Mouse (Mus musculus): Measurements from ENCODE around the gene Timm23.

DNA sequence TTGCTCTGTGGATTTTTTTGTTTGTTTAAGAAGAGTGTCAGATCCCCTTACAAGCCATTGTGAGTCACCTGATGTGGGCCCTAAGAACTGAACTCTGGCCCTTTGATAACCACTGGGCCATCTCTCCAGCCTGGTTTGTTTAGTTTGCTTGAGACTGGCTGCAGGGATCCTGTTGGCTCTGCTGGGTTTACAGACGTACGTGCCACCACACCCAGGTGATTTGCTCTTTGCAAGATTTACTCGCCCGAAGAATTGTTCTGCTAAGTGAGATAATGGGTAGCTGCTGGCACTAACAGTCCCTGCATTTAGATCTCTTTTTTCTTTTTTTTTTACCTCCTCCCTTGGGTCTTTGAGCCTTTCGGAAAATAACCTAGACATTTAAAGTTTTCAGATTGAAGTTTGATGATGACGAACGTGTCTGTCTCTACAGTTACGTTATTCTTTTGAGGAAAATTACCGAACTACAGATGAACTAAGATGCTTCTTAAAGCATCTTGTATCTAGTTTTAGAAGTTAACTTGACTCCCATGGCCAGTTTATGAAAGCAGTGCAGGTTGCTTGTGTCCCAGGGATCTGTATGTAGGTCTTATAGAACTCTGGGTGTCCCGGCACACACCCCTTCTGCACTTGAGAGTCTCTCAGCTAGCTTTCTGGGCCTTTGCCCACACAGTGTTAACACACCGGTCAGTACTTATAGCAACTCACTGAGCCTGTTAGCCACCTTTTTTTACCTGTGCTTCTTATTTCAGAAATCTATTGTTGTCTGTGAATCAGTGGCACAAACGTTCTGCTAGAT lies 40.4 kb downstream of the Timm23 start:
- TF ChIP-seq POLR2A (IDR thresholded peaks at IDR 0.05; ENCODE audit: extremely low read depth, insufficient read depth, low read length), result no peak
- no peak for TF ChIP-seq CTCF (IDR thresholded peaks at IDR 0.05; ENCODE audit: low read depth, low read length)

All from liver, adult 2 months (tissue).